Mouse (Mus musculus) thymus, adult 2 months (tissue): ENCODE data around the gene Prkca. TPM values are rescaled to one million over a fixed set of nuclear protein-coding genes. Genes with fewer than 3 reads are reported as not detected.

Experiments
- DNase-seq: peaks from one replicate; pipeline ENCODE4 v3.0.0; 2021
- H3K27ac ChIP-seq: fragments of 200-500 bp; 2 replicates; pipeline ENCODE4 v1.5.1; 2012; ENCODE audit warnings: low read length, control low read depth; ENCODE audit not compliant: control insufficient read depth, insufficient read depth
- H3K27me3 ChIP-seq: fragments of 200-500 bp; 2 replicates; pipeline ENCODE4 v1.6.1; 2012; ENCODE audit warnings: mild to moderate bottlenecking, low read length, moderate library complexity, mixed read lengths; ENCODE audit not compliant: control insufficient read depth, insufficient read depth
- H3K36me3 ChIP-seq: fragments of 200-500 bp; 2 replicates; pipeline ENCODE4 v1.6.1; 2012; ENCODE audit warnings: mild to moderate bottlenecking, low read length, moderate library complexity; ENCODE audit not compliant: control insufficient read depth, insufficient read depth
- H3K4me1 ChIP-seq: fragments of 200-500 bp; replicated peaks from 2 replicates; pipeline ENCODE4 v1.6.1; 2012; ENCODE audit warnings: low read length; ENCODE audit not compliant: control insufficient read depth, insufficient read depth
- H3K4me3 ChIP-seq: fragments of 200-500 bp; 2 replicates; pipeline ENCODE4 v1.5.1; 2012; ENCODE audit warnings: mild to moderate bottlenecking, low read length, control low read depth, moderate library complexity; ENCODE audit not compliant: control insufficient read depth, insufficient read depth
- CTCF ChIP-seq: fragments of 200-500 bp; IDR thresholded peaks from 2 replicates; pipeline ENCODE4 v1.5.1; 2012; ENCODE audit warnings: mild to moderate bottlenecking, control low read depth, low read length, moderate library complexity, borderline replicate concordance; ENCODE audit not compliant: control insufficient read depth, poor library complexity, insufficient read depth; ENCODE audit errors: extremely low read depth
- POLR2A ChIP-seq: fragments of 200-500 bp; IDR thresholded peaks from 2 replicates; pipeline ENCODE4 v1.6.1; 2012; ENCODE audit warnings: mild to moderate bottlenecking, low read length, control low read depth, moderate library complexity; ENCODE audit not compliant: control insufficient read depth, poor library complexity, insufficient read depth; ENCODE audit errors: extremely low read depth
- WGBS: fragments of 180-500 bp; shearing (Covaris S2); methylation state at CpG from one replicate; pipeline ENCODE4 v1.1.7; 2018; 5-methylcytosine and 5-hydroxymethylcytosine counted together
- polyA plus RNA-seq: library from polyadenylated mRNA; depleted of rRNA; stranded (reverse); fragments of >200 nt; gene quantifications from 2 replicates; pipeline ENCODE4 v1.2.3, GENCODE M21; 2012

Gene Prkca
- polyA plus RNA-seq, 1 experiment, result 11.0 TPM

- Histone ChIP-seq H3K27me3 (no peaks in the 10 kb centered on the region), H3K4me1 (peaks cover 14% of the 10 kb centered on the region), H3K27ac (no peak overlapping the region), H3K4me3 (no peak overlapping the region), H3K36me3 (no peaks in the 10 kb centered on the region)
- whole genome bisulfite sequencing, result 77% methylated on average over 8 of the region's 8 CpGs
- DNase-seq, result no peak
- no peak for TF ChIP-seq POLR2A
- no peak for TF ChIP-seq CTCF
Observed at GRCm38 (mm10) chr11:108333583-108334379, 9.9 kb downstream of the Prkca start.

- WGBS, result 91% methylated on average over 5 of the region's 5 CpGs
Observed at GRCm38 (mm10) chr11:108333006-108333405, 10.7 kb downstream of the Prkca start.

GRCm38 (mm10) chr11:108330818-108331217 is 12.9 kb downstream of the Prkca start:
- H3K4me1 ChIP-seq, result peaks cover 16% of the 10 kb centered on the region
- H3K4me3 ChIP-seq, result no peak overlapping the region
- H3K27ac ChIP-seq, result no peak overlapping the region
- H3K27me3 ChIP-seq, result no peaks in the 10 kb centered on the region
- WGBS, result 93% methylated on average over 11 of the region's 11 CpGs
- H3K36me3 ChIP-seq, result no peaks in the 10 kb centered on the region
- no peak for TF ChIP-seq POLR2A
- TF ChIP-seq CTCF, result no peak
- DNase-seq, result no peak

More at GRCm38 (mm10) chr11:108333006-108333405, 10.7 kb downstream of the Prkca start:
- peaks cover 14% of the 10 kb centered on the region for H3K4me1 ChIP-seq
- no peaks in the 10 kb centered on the region for H3K27me3 ChIP-seq
- TF ChIP-seq CTCF (no peak), POLR2A (no peak)
- H3K4me3 ChIP-seq, result no peak overlapping the region
- no peaks in the 10 kb centered on the region for H3K36me3 ChIP-seq
- DNase-seq, result no peak
- no peak overlapping the region for H3K27ac ChIP-seq

- H3K36me3 ChIP-seq, result no peaks in the 10 kb centered on the region
- WGBS, result 89% methylated on average over 8 of the region's 8 CpGs
- H3K27ac ChIP-seq, result no peak overlapping the region
- peaks cover 9% of the 10 kb centered on the region for H3K4me1 ChIP-seq
- no peak overlapping the region for H3K4me3 ChIP-seq
- H3K27me3 ChIP-seq, result no peaks in the 10 kb centered on the region
- DNase-seq, result no peak
- no peak for TF ChIP-seq POLR2A
- TF ChIP-seq CTCF, result no peak
Observed at GRCm38 (mm10) chr11:108325943-108326342, 17.8 kb downstream of the Prkca start.

GRCm38 (mm10) chr11:108322156-108322555 is 21.6 kb downstream of the Prkca start:
- Histone ChIP-seq H3K36me3 (no peaks in the 10 kb centered on the region), H3K27me3 (no peaks in the 10 kb centered on the region), H3K4me3 (no peak overlapping the region), H3K4me1 (peaks cover 14% of the 10 kb centered on the region), H3K27ac (no peak overlapping the region)
- TF ChIP-seq POLR2A (no peak), CTCF (no peak)
- WGBS, result 88% methylated on average over 2 of the region's 2 CpGs
- DNase-seq, result no peak

- peaks cover 12% of the 10 kb centered on the region for H3K4me1 ChIP-seq
- H3K36me3 ChIP-seq, result no peaks in the 10 kb centered on the region
Observed at GRCm38 (mm10) chr11:108320561-108320960, 23.2 kb downstream of the Prkca start.

GRCm38 (mm10) chr11:108319162-108319561 is 24.6 kb downstream of the Prkca start:
- H3K36me3 ChIP-seq, result no peaks in the 10 kb centered on the region

More at GRCm38 (mm10) chr11:108320561-108320960, 23.2 kb downstream of the Prkca start:
- Histone ChIP-seq H3K27me3 (no peaks in the 10 kb centered on the region), H3K27ac (no peak overlapping the region), H3K4me3 (no peak overlapping the region)
- 82% methylated on average over 7 of the region's 7 CpGs for WGBS
- TF ChIP-seq CTCF, result no peak
- TF ChIP-seq POLR2A, result no peak
- no peak for DNase-seq

More at GRCm38 (mm10) chr11:108319162-108319561, 24.6 kb downstream of the Prkca start:
- TF ChIP-seq CTCF, result no peak
- Histone ChIP-seq H3K27me3 (no peaks in the 10 kb centered on the region), H3K27ac (no peak overlapping the region), H3K4me3 (no peak overlapping the region), H3K4me1 (peaks cover 19% of the 10 kb centered on the region)
- WGBS, result 94% methylated on average over 11 of the region's 11 CpGs
- DNase-seq, result no peak
